Mouse (Mus musculus) G1E-ER4 (cell line): ENCODE data around the gene Rgs7. TPM values are rescaled to one million over a fixed set of nuclear protein-coding genes. Genes with fewer than 3 reads are reported as not detected.

ENCODE experiments used
- GATA1 ChIP-seq: IDR thresholded peaks from one replicate; pipeline ENCODE4 v1.8.0; 2012; ENCODE audit warnings: low read length, inconsistent platforms
- polyA plus RNA-seq: library from polyadenylated mRNA; stranded (reverse); fragments of >175 nt; gene quantifications from 2 replicates; pipeline ENCODE4 v1.2.3, GENCODE M21; 2012

Rgs7 gene
- polyA plus RNA-seq, 1 experiment: not detected

DNA sequence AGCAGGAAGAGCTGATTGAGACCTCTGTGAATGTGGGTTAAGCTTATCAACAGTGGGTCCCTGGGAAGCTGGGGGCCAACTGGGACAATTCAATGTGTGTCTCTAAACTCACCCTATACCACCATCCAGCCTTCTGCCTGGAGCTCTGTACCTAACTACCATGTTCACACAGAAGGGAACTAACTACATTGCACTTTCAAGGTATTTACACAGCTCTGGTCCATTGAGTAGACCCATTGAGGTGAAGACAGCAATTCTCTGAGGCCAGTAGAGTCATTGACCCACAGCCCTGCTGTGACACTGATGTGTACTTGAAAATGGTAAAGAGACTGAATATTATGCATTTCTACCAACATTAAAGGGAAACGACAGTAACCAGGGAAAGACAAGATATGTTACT lies 313.6 kb downstream of the Rgs7 start:
- TF ChIP-seq GATA1: no peak

DNA sequence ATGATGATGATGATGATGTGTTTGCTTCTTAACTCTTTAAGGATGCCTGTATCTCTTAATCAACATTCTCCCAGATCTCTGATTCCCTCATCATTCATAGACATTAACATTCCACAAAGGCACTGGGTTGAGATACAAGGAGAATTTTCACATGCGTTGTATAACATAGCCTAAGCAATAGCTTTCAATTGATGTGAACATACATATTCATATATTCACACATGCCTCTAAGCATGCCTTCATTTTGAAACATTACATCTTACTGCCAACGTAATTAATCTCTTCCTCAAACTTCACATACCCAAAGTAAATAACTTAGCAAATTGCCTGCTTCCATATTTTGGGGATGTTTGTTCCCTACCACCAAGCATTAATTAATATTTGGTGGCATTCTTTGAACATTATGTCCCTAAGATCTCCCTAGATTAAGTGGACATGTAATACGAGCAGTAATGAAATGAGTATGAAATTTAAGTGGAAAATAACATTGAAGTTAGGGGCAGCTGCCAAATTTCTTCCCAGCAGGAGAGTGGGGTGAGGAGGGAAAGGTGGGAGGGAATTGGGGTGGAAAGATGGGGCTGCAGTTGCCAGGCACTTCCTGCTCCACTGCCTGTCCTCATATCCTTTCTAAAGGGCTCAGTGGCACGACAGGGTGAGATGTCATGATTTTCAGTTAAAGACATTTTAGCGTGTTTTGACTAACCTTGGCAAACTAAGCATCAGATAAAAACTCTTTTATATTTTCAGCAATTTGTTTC lies 317.2 kb downstream of the Rgs7 start:
- TF ChIP-seq GATA1: no peak

DNA sequence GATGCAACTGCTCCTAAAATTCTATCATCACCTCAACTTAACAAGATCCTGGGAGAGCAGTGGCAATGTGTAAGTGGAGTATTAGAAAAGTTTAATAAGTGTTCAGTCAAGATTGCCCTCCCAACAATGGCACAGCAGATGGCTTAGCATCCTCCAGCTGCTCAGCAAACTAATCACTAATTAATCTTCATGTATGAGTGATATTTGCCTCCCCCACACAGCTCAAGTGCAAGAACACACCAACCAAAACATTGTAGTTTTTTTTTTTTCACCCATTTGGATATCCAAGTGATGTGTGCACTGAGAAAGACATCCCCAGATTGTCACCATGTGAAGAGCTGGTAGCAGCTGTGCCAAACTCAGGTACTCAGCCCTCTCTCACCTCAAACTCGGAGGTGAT lies 336.8 kb downstream of the Rgs7 start:
- no peak for TF ChIP-seq GATA1

DNA sequence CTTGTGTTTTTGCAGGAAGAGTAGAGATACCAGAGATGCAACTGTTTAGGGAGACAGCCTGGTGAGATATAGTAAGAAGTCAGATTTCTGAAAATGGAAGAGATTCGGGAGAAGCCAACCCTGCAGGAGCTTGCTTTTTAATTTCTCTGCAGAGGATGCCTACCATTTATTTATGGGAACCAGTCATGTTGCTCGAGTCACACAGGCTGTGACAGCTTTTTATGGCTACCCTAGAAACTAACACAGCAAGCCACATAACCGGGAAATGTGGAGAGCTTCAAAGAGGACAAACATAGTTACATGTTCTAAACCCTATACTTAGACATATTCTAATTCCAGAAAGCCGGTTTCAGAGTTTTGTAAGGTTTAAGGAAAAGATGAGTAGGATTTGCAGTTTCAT lies 349.2 kb downstream of the Rgs7 start:
- TF ChIP-seq GATA1: no peak

DNA sequence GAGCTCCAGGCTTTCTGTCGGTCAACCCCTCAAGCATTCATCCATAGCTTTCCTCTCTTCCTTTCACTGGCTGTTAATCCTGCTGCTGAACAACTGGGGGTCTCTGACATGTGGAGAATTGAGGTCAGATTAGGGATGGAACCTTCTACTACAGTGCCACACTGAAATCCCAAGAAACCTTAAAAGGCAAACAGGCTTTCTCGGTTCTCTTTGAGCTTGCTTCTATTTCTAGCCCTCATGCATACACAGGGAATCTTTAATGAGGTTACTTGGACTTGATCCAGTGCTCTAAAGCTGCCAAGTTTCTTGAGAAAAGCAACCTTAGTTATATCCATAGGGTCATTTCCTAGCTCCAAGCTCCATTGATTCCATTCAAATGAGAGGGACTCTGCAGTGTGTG lies 363.8 kb downstream of the Rgs7 start:
- no peak for TF ChIP-seq GATA1

GRCm38 (mm10) chr1:175124416-175124815 lies 367.9 kb downstream of the Rgs7 start:
- no peak for TF ChIP-seq GATA1

- TF ChIP-seq GATA1: no peak
Observed at GRCm38 (mm10) chr1:175118904-175119555, 373.3 kb downstream of the Rgs7 start.

DNA sequence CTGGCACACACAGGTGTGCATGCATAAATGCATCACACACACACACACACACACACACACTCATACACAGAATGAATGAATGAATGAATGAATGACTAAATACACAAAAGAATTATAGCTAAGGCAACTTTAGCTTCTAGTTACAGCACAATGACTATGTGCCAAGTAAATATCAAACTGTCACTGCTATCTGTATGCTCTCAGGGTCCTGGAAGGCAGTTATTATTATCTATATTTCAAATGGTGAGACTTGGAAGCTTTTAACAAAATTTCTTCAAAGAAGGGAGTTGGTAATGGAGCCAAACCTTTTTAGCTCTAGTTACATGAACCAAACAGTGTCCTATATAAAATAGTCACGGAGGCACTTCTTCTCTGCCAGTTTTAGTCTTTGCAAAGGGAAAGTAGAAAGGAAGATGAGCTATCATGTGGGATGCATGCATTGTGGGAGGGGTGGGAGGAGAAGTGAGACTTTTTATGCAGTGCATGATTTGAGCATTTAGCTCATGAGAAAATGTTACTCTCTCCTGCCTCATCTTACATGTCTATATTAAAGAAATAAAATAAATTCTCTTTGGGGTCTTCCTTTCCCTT lies 383.9 kb downstream of the Rgs7 start:
- no peak for TF ChIP-seq GATA1

DNA sequence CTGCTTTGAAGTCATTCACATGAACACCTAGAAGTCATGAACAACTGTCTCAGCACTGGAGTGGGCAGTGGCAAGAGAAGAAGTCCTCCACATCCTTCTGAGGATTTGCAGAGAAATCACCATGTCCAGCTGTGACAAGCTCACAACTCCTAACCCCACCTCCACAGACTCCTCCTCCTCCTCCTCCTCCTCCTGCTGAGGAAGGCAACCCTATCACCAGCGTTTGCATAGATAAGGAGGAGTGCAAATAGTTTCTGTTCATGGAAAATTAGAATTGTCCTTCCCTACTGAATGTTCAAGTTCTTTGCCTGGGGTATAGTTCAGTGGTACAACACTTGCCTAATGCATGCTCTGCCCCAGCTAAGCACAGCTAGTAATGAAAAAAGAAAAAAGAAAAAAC lies 386.0 kb downstream of the Rgs7 start:
- TF ChIP-seq GATA1: no peak

GRCm38 (mm10) chr1:175105426-175105825 lies 386.9 kb downstream of the Rgs7 start:
- TF ChIP-seq GATA1: no peak

DNA sequence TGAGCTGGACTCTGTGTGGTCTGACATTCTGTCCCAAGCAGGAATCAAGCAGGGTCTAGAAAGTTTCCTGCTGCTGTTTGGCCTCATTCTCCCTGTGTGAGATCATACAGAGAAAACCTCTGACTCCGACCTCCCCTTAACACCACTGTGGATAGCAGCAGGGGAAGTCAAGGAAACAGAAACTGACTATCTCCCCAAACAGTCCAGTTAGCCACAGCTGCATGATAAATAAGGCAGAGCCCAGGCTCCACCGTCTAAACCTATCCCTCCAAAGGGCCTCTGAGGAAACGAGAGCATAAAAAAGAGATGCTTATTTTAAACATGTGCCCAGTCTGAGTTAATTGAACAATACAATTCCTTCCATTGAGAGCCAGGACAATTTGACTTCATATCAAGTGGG lies 395.3 kb downstream of the Rgs7 start:
- TF ChIP-seq GATA1: no peak

GRCm38 (mm10) chr1:175082104-175082503 lies 410.2 kb downstream of the Rgs7 start:
- no peak for TF ChIP-seq GATA1

DNA sequence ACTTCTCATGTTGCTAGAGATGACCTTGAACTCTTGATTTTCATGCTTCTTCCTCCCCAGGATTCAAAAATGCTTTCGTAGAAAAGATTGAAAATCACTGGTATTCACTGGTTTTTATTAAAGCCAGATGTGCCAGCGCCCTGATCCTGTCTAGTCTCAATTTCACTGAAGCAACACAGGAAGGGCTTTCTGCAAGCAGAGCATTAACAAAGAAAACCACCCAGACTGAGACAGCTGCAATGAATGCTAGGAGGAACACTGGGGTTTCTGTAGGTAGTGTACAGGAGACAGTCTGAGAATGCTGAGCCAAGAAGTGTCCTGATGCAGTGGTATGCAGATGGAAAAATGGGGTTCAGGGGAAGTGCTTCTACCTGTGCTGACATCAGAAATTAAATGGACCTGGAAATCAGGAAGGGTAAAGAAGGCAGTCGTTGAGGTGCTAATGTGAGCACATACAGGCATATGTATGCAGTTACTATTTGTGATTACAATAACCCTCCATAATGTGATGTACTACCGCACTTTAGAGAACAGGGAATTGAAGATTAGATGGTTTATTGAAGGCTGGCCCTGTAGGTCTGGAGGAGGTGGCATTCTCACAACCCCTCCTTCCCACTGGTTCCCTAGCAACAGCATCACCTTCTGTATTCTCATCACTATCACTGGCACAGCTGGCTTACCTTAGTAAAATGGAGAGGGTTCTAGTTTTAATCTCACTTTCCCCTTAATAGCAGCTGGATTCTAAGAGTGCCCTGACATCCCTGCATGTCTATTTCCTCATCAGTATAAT lies 412.3 kb downstream of the Rgs7 start:
- no peak for TF ChIP-seq GATA1

- TF ChIP-seq GATA1: no peak
Observed at GRCm38 (mm10) chr1:175073500-175074232, 418.6 kb downstream of the Rgs7 start.

GRCm38 (mm10) chr1:175069758-175070290 lies 422.5 kb downstream of the Rgs7 start:
- no peak for TF ChIP-seq GATA1

DNA sequence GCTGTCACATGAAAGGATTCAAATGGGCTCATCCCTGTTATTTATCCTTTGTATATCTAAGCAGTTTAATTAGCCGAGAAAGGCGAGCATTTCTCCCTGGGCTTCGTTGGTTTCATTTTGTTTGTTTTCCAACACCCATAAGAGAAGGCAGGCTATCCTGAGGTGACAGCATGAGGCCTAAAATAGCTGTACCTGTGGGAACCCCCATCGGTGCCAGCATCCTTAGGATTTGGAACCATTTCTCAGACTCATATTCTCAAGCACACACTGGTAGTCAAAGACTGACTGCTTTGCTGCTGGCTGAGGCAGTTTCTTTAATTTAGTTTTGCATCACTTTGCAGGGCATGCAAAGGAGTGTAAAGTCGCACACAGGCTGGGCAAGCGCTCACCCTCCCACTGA lies 443.2 kb downstream of the Rgs7 start:
- no peak for TF ChIP-seq GATA1
